Mouse (Mus musculus) thymus, postnatal 10 days (tissue): ENCODE results near the gene Clrn2.
A peak's percentile ranks its signal among the peaks of the same experiment; 100 is the strongest.

Source experiments
- DNase-seq, 2 experiments: peaks; one replicate each; pipeline ENCODE4 v3.0.0; 2021; ENCODE audit warnings: low spot score in 2 of 2

The Clrn2 gene

DNA sequence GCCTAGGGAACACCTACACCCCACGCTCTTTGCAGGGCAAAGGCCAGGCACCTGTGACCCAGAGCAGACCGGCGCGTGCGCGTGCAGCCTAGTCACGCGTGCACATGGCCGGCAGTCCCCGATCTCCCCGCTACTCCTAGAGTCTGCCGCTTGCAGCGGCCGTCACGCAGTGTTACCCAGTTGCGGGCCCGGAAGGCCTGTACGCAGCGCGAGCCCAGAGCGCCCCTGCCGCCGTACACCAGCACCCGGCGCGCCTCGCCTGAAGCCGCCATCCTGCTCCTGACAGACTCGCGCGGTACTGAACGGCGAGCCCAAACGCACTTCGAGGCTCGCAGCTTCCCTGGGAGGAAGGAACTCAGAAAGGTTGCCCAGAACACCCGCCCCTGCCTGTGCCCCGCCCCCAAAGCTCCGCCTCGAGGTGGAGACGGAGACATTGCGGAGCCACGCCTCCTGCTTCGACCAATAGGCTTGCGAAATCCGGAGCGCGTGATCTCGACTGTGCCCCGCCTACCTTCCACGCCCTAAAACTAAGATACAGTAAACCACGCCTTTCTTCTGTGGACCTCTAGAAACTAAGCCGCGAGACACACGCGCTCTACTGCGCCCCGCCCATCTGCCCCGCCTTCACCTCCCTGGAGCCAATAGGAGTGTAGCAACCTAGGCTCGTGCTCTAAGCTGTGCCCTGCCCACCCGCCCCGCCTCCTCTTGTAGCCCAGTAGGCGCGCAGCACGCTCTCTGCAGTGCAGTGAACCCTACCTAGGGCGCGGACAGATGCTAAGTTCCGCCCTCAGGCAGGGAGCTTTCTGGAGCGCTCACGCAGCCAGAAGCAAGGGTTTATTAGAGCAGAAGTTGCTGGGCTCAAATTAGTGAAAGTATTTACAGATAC is 3.5 kb upstream of the Clrn2 start, which contains the start of gene Qdpr:
Gene Qdpr, minus strand, starts transcription at position 406 of the 886 bp plus-strand sequence.
- DNase-seq: peak; percentile 93 to 96

DNA sequence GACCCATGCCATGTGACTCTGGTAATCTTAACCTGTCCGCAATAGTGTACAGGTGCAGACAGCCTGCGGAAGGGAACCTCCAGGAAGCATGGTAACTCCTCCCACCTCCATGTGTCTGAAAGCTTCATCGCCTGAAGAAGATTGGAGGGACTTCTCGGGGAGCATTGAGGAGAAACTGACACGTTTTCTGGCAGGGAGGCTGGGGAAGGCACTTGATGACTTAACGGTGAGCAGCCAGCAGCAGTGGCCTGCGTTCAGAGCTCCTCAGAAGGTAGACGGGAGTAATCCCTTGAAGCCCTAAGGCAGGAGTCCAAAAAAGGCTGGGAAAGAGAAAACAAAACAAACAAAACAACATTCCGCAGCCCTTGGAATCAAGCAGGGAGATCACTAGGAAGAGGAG is 905 bp downstream of the Clrn2 start:
- DNase-seq: no peak

DNA sequence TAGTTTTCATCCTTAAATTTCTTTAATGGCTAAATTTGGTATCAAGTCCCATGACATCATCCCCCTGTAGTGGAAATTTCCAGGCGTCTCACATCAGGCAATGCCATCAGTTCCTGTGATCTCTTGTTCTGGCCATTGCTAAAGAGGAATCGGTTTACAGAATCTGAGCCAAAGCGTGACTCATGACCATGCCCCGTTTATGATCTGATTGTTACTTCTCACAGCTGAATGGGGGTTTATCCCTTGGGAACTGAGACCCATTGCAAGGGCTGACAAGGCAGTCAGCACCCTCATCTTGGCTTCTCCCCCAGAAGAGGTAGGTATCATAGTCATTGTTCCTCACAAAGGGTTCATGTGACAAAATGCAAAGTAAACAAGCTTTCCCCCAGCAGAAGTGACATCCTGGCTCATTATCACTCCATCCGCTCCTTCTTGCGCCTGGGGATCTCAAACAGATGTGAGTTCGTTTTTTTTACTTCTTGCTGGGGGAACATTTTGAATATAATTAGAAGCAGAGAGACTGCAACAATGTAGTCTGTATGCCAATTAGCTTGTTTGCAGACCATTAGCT is 19.4 kb downstream of the Clrn2 start:
- DNase-seq: no peak

DNA sequence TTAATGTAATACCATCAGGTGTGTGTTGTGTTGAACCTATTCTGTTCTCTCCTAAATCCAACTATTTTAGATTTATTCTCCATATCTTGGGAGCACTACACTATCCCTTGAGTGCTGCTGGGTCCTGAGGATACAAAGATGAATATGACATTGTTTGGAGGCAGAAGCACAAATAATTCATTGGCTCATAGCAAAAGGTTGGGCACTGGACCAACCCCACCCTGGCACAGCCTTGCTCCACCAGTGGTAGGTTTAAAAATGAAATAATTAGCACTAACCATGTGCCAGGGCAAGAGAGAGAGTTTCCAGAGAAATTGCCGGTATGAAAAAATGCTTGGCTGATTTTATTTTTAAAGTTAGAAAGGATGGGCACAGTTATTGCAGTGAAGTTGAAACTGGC is 20.0 kb downstream of the Clrn2 start:
- DNase-seq: no peak

DNA sequence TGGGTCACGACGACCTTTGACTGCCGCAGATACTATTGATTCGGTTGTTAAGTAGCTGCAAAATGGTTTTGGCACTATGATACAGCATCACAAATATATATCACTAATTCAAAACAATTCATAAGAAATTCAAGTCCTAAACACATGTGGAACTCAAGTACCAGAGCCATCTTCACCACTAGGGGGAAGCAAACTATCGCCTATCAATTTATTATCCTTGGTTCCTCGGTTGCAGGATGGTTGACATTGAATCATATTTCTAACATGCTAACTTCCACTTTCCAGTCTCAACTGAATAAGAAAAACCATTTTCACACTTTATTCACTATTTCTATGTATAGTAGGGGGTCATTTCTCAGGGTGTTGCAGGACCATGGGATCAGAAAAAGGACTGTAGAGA is 20.7 kb downstream of the Clrn2 start:
- peak in 1 of 2 experiments; percentile 67 for DNase-seq

DNA sequence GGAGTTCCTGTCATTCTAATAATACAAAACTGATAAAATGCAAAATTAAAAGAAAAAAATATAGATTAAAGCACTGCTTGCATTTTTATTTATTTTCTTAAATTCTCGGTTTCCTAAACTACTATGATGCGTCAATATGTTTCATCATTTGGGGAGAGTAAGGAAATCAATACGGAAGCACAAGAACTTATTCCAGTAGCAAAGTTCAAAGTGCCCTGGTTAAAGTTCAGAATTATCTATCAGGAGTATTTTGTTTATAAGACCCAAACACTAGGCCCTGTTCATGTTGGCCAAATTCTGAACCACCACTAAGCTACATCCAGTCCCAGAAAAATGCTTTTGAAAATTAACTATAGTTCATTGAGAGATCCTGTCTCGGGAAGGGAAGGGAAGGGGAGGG is 21.2 kb downstream of the Clrn2 start:
- DNase-seq: no peak

DNA sequence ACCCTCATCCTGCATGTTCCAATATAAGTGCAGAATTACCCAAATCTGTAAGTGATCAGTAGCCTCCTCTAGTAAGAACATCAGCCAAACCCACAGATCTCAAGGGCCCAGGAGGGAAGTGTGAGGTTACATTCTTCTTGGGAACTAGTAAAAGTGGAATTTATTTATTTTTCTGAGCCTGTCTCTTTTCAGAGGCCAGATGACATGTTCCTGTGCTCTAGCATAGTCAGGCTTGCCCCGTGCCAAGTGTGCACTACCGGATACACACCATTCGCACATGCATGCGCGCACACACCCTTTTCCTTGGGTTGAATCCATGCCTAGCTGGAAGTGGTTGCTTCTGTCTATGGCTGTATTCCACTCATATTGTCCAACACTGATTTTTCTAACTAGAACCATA is 22.2 kb downstream of the Clrn2 start:
- DNase-seq: no peak

DNA sequence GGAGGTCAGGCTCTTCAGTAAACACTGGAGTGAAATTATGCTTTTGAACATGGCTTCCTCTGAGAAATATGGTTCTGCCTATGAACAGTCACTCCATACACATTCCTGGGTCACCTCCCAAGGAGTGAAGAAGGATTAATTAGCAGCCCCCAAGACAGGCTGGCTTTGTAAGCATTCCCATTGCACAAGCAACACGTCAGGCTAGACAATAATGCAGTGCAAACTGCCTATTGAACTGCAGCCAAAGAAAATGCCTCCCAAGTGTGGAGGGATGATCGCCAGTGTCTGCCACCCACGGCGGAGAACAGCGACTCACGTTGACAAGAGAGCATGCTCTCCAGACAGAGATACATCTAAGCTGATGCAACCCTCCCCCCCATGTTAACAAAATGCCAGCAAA is 22.7 kb downstream of the Clrn2 start:
- DNase-seq: no peak

DNA sequence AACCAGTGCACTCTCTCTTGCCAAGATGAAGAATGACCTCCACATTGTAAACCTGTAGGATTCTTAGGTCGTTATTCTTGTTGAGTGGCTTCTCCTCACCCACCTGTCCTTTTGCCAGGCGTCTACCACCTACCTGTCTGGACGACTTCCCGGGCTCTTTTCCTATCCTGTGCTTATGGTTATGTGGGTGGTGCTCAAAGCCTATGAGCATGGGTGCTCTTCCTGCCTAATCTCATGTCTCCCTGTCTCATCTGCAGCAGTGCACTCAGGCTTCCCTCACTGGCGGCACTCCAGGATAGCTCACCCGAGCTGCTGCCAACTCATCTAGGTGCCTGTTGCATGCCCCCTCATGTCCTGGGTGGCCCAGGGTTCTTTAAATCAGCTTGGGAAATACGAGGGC is 24.1 kb downstream of the Clrn2 start:
- DNase-seq: no peak

DNA sequence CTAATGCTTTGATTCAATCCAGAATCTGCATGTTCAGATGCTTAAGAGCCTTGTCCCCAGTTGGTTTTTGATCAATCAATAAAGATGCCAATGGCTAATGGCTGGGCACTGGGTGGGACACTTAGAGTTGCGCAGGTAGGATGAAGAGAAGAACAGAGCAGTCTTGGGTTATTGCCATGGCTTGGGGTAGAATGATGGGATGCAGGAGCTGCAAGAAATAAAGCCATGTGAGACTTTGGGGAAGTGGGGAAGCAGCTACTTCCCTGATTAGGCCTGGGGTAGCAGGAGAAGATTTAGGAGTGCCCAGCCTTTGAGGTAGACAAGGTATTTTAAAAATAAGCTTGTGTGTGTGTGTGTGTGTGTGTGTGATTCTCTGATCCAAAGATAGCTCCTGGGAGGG is 26.5 kb downstream of the Clrn2 start:
- no peak for DNase-seq

DNA sequence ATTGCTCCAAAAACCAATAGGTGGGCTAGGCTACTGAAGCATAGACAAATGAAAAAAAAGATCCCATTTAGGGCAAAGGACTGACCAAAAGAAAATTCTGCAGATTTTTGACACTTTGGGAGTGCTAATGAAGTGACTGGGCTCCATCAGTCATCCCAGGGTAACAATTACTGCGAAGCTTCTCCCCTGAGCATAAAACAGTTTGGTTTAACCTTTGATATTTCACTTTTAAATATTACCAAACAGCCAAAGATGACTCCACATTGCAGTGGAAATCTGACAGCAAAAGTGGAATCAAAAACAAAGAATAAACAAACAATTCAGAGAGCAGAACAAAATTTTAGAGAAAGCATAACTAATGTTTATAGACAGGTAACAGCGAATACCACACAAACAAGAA is 27.6 kb downstream of the Clrn2 start:
- no peak for DNase-seq

DNA sequence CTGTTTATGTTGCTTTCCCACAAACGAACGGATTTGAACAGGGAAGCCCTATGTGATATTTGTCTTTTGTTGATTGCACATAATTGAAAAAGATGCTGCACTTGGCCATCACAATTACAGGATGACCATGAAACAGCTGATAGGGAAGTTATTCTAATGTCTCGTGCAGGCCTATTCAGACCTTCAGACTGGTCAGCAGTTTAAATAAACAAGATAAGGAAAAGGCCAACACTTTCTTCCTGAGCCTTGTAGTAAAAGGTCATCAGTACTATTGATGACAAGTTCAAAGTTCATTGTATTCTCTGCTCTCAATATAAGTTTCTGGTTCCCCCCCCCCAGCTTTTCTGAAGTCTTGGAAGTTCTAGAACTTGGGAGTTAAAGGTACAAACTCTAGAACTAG is 29.1 kb downstream of the Clrn2 start:
- DNase-seq: no peak

DNA sequence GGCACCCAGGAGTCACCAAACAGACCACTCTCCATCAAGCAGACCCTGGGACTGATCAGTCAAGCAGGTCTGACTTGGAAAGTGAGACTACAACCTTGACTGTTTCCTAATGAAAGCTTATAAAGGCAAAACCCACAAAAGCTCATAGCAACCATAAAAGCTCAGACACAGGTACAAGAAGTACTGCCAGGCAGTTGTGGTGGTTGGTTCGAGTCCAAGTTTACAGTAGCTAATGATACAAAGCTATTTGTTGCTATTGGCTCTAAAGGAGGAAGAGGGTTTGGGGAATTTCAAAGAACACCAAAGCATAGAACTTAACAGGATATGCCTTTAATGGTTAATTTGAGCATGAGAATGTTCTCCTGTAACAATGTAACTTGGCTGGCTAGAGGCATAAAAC is 30.1 kb downstream of the Clrn2 start:
- no peak for DNase-seq

DNA sequence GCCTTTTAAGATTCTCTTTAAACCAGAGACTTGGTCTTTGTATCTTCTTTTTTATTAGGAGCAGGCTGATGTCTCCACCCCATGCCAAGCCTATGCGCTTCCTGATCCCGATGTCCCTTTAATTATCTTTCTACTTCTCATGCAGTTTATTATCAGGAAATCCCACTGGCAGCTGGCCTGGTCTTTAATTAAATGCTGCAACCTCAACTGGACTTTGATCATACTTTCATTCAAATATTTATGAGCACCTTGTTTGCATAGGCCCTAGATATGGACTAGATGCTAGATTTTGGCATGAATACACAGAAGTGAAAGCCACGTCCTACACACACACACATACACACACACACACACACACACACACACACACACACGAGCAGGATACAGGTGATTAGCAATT is 38.2 kb downstream of the Clrn2 start:
- DNase-seq: no peak

DNA sequence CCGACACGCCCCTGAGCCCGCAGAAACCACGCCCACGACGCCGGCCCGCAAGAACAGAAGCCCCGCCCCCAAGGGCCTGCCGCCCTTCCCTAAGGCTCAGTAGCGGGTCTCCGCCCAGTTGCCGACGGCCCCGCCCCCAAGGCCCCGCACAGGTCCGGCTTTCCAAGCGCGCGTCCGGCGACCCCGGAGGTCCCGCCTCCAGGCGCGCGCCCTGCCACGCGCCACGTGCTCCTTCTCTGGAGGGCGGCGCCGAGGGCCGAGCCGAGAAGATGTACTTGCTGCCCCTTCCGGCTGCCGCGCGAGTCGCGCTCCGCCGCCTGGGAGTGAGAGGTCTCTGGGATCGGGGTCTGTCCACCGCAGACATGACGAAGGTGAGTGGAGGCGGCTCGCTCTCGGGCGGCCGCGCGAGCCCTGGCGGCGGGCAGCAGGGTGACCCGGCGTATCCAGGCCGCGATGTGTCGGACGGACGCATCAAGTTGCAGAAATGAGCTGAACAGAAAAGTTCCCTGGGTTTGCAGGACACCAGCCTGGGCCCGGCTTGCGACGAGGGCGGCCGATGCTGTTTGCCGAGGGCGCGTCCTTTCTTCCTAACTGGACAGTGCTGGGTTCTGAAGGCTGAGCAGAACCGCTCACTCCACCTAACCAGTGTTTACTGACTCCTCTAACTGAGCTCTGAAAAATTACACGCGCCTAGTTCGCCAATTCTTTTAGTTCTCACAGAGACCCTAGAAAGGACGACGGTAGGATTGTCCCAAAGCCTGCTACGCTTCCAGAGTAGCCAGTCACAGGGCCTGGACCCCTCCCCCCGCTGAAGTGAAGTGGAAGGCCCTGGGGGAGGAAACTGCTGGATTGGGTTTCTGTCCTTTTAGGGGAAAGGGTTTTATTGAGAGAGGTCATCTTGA is 39.9 kb downstream of the Clrn2 start, which contains the start of gene Lap3:
Gene Lap3, plus strand, starts transcription at position 184 of the 902 bp plus-strand sequence.
- peak; percentile 96 to 98 for DNase-seq

DNA sequence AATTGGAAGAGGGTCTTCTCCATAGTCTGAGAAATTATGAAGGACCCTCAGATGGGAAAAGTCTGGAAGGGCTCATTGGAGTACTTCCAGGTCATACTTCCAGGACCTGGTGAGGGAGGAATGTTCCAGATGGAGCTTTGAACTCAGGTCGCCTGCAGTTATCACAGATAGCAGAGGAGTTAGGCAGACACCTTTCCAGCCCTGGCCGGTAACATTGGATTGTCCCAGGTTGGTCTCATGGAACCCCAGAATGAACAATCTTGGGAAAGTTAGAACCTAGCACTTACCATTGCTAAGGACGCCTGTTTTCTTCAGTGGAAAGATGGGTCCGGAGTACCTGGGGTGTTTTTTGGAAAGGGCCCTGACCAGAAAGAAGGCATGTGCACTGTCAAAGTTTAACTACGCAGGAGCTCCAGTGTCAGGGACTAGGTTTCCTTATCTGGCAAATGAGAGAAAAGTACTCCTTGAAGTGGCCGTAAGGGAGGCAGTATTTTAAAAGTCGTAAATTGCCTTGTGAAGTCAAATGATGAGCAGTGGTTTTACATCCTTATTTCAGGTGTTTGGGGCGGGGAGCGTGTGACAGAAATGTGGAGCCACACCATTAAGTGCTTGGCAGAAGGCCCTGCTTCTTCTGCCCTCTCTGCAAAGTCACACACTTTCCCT is 40.7 kb downstream of the Clrn2 start:
- DNase-seq: no peak

DNA sequence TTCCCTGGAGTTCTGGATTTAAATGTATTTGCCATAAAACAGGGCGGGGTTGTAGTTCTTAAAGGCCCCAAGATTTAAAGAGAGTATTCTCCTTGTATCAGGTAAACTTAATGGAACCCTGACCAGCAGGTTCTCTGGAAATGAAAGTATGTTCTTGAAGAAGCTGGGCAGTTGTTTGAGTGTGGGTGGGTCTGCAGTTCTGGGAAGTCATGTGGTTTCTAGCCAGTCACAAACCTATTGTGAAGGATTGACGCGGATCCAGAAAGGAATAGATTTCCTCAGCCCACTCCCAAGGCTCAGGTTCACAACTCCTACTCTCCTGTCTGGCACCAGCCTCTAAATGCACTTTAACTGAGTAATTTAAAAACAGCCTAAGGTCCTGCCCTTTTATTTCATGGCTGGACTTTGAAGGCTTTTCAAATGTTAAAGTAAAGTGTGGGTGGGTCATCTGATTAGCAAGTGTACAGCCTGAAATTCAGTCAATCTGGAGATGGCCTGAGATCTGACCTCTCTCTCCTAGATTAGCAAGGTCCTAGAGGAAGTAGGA is 42.0 kb downstream of the Clrn2 start:
- no peak for DNase-seq

DNA sequence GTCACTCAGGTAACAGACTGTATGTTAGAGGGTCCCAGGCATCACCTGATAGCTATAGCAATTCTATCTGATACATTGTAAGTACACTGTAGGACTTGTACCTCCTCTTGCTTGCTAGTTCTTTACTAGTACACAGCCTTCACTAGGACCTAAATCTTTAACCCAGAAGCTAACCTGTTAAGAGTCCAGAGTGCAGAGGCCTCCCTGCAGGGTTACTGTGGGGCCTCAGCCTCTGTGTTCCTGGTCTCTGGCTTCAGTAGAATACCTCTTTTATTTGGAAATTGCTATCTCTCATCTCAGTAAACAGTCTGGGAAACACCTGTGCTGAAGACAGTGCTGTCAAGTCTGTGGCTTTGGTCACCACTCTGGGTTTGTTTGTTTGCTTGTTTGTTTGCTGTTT is 42.5 kb downstream of the Clrn2 start:
- DNase-seq: no peak

DNA sequence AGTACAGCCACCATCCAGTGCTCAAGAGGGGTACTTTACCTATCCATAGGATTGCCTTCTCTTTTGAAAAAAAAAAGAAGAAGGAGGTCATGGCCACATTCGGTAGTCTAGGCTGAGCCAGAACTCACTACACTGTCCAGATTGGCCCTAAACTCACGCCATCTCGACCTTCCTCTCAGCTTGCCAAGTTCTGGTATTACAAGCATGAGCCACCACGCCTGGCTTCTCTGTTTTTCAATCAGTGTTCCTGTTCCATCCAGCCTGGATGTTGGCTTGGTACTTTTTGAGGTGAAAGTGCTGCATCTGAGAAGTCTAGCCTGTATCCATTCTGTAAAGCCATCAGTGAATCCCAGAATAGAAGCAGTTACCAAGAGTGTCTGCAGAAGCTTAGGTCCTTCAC is 42.9 kb downstream of the Clrn2 start:
- no peak for DNase-seq

DNA sequence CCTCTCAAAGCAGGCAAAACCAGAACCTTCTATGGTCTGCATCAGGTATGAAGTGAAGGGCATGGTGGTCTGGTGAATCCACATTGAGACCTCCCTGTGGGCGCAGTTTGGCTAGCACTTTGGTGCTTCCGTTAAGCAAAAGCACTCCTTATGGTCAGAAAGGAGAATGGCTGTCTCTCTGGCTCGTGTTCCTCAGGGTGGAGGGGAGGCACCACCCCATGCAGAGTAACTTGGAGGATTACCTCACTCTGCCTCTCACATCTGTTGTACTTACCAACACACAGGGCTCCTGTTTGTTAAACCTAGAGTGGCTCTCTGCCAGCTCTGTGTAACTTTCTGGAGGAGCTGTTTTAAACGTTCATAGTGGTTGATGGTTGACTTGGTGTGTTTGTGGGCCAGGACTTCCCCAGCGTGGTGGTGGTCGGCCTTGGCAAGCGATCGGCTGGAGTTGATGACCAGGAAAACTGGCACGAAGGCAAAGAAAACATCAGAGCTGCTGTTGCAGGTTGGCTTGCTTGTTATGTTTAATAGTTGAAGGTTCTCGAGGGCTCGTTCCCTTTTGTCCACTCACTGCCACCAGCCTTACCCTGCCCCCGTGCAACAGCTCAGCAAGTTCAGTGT is 43.5 kb downstream of the Clrn2 start:
- DNase-seq: no peak

DNA sequence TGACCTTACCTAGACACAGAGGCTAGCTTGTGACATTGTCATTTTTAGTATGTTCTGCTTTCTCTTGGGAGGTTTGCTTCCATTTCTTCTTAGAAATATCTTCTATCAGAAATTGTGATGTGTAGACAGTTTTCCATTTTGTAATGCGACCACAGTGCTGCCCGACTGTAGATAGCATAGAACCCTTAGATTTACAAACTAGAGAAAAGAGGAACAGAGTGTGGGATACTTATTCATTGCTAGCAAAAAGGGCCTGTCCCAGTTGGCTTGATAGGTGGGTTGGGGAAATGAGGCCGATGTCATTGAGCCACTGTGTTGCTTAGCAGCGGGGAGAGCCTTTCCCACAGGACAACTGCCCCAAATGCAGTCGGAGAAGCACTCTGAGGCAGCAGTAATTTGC is 44.0 kb downstream of the Clrn2 start:
- no peak for DNase-seq
